Mouse (Mus musculus) megakaryocyte-erythroid progenitor cell, adult 5-6 weeks (primary cell): ENCODE measurements at regions not wholly inside any gene's neighbourhood (a gene's known extent, or its start where the extent isn't known, plus 50 kb on each side); places are given as distances from the start of the nearest gene placed in this dataset.

Source experiments
- ATAC-seq: replicated peaks from 2 replicates; pipeline ENCODE4 v1.8.0; 2016; ENCODE audit warnings: mild to moderate bottlenecking, inconsistent platforms; ENCODE audit not compliant: severe bottlenecking, poor library complexity, low FRiP score, low TSS enrichment

DNA sequence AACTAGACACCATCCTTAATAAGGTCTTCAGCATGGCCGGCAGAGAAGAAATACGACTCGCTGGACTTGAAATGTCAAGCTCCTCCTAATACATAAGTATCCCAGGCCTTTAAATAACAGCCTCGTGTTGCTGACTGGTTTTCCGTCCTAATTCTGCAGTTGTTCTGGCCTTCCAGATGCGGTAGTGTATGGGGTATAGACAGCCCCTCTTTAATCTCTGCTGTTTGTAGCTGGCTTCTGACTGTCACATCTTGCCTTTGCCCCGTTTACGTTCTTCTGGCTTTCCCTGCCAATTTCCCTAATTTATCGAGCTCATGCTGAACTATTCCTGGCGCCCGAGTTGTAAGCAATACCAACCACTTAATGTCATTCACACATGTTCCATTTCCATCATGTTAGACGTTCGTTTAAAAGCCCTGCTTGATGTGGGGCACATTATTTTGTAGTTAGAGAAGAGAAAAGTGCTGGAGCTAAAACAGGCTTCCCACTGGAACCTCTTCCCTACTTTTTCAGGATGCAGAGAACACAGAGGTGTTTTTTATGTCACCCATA, 1042.2 kb downstream of the Adgrl2 start:
- ATAC-seq: no peak

DNA sequence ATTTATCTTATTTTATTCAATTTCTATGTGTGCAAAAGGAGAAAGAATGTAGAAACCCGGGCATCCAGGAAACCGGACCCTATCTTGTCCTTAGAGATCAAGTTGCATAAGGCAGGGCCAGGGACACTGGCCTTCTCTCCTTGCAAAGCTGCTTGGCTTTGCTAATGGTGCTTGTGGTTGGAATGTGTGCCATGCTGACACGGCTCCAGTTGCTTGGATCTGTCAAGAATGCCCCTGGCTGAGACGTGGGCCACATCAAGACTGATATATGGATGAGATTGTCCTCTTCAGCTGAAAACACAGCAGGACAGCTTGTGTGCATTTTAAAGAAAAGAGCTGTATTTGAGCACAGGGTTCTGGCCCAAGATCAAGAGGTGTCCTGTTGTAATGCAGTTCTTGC, 1047.0 kb downstream of the Adgrl2 start:
- no peak for ATAC-seq

DNA sequence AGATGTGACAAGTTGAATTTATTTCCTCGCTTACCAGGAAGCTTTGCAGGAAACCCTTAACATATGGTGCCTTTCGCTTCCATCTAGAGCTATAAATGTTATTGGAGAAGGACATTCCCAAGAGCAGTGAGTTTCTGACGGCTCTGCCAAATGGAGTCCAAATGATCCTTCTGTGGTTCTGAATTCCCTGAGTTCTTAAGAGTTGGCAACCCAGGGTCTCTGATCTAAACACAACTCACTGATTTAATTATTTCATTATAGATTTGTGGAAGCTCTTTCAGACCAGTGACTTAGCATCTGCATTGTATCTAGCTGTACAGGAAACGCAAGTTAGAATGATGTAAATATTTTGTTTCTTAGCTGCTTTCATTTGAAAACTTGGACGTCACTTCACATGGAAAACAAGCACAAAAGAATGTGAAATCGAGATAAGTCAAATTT, 1059.5 kb downstream of the Adgrl2 start:
- ATAC-seq: no peak

DNA sequence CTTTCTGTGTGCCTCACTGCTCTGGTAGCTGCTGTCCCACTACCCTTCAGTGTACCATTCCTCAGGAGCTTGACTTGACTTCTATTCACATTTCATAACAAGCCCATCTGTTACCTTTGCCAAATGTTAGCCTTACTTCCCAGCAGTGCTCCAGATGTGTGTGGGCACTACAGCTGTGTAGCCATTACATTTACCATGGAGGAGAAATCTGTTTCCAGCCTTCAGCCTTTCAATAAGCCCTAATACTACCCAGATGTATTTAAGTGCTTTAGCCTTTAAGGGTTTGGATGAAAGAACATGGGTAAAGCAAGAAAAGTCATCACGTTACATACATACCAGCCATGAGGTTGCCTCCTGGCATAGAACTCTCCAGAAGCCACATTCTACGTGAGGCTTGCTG, 1068.0 kb downstream of the Ttll7 start:
- ATAC-seq: no peak

DNA sequence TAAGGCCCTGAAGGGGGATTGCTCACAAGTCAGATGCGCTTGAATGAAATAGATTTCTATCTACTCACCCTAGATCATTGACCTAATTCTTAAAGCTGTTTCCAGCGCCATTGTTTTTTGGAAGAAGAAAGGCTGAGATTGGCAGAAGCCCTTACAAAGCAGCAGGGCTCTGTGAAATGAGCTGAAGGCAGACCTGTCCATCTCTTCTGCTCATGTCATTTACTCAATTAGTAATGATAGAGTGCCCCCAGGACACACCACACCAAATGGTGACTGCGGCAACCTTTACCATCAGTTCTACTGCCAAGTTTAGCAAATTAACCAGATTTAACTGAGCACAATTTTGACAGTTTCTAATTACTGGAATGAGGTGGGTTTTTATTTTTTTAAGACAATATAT, 1067.5 kb downstream of the Ttll7 start:
- ATAC-seq: no peak

DNA sequence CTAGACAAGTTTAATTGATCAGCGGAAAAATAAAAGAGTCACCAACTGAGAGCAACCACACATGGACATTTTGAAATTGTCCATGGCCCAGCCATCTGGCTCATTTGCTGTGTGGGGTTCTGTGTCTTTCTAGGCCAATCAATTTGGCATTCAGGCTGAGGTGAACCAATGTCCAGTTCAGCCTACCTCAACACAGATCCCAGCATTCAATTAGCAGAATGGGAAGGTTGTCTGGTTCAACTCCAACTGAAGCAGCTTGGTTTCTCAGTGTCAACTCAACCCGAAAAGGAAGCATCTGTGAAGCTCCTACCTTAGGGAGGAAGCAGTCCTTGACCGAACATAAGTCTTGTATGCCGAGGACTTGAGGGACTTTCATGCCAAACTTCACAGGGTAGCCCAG, 1067.0 kb downstream of the Ttll7 start:
- ATAC-seq: no peak

DNA sequence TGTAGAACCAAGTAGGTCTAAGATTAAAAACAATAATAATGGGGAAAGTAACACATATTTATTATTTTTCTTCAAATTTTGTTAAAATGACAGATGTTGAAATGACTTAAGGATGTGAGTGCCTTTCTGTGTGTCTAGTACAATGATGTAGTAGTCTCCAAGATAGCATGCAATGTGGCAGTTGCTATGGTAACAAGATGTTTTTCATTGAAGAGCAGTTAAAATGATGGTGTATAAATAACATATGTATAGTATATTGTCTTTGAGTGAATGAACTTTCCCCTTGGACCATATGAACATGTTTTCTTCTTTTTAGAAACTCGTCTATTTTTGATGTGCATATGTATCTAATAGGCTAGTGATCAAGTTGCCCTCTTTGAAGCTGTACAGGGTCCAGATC, 1044.6 kb downstream of the Ttll7 start:
- ATAC-seq: no peak

DNA sequence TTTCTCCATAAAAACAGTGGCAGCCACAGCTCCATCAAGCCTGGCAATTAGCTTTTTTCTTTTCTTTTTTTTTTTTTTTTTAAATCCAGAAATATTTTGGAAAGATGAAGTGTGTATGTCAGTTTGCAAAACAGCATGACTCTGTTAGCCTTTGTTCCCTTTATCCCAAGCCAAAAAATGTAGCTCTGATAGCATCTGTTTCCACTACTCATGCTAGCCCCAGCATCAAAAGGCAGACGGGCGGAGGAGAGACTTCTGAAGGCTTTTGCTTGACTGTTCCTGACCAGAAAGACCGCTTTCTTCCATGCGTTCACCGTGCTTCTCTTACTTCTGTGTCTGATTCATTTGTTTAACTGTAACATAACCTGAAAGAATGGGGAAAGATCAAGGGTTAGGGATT, 1039.5 kb downstream of the Ttll7 start:
- ATAC-seq: no peak

DNA sequence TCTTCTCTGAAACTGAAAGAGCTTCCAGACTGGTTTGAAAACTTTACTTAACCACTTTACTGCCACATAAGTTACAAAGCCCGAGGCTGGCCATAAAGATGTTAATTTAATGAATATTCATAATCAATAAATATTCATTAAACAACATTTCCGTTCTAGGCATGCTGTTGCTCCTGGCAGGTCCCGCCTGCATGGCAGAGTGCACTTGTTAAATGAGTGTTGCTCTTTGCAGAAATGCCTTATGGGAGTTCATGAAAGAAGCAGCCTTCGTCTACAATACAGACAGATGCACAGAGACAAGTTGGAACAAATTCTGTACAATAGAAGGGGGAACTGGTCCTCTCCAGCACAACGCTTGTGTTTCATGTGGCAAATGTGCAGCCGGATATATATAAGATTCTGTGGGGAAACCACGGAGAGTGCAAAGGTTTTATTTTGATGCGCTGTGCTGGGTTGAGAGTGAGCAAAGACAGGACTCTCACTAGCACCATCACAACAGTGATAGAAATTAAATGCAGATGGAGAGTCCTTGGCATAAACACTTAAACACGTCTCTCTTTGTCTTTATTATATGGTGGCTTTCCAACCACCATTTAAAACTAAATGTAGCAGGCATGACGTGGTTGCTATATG, 1034.2 kb downstream of the Ttll7 start:
- no peak for ATAC-seq

DNA sequence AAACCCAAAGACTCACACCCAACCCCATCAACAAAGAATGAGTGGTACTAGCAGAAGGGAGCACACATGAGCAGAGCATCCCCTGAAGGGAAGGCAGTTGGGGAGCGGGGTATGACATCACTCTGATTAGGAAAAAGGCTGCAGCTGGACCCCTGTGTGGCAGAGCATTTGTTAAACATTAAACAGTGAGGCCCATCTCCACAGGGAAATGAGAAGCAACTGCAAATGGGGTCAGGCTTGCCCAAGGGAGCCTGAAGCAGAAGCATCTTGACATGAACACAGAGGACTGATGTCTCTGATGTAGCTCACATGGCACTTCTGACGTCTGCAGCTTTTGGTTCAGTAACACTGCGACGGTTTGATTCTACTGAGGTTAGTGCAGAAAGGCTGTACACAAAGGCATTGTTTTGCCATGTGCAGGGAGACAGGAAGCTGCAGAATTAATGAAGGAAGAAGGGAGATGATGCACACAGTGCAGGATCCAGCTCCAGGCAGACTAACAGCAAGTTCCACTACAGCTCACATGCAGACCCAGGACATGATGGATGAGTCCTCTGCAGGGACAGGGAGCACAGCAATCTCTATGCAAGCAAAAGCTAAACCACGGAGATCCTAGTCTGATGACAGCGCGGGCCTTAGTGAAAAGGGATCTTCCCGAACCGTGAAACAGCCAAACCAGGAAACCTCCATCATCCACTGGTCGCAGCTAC, 1030.9 kb downstream of the Ttll7 start:
- no peak for ATAC-seq

DNA sequence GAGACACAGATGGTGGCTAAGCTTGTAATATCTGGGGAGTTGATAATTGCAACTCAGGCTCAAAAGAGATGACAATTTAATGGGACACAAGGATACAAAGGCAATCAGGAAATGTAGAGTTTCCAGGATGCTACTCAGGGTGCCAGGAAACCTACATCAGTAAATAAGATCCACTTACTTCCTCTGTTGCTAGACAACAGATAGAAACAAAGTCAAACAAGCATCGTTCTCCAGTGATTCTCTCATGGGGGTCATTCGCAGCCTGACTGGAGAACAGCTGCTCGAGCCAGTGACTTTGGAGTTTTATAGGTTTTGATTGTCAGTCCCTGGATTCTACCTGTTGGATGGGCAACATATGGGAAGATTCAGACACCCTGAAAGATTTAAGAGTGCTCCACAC, 1026.5 kb downstream of the Ttll7 start:
- no peak for ATAC-seq

DNA sequence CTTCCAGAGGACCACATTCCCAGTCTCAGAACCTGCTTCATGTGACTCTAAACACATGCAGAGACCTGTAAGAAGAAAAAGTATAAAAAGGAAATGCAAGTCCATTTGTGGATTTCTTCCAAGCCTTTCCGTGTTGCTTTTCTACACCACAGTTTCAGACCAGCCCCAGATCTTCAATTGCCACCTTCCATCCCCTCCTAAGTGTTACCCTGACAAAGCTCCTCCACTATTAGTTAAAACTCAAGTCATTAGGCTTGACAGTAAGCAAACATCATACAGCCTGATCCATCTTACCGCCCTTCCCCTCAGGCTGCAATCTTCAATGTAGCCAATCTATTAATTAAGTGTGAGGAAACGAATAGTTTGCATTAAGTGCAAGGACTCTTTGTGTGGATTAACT, 1016.1 kb downstream of the Ttll7 start:
- no peak for ATAC-seq

DNA sequence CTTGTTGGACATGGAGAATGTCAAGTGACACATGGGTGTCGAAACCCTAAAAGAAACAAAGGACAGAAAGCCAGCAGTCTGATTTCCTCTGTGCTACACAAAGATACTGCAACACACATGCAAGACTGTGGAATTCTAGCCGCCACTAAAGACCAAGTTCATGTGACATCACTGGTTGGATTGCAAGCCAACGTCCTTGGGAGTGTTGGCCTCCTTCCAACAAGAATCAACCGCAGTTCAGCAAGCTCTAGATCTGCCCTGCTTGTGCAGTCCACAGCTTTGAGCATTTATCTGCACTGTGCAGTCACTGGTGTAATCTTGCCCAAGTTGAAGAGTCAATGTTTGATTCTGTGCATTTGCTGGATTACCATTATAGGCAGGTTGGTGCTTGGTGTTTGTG, 1001.2 kb downstream of the Ttll7 start:
- ATAC-seq: no peak

DNA sequence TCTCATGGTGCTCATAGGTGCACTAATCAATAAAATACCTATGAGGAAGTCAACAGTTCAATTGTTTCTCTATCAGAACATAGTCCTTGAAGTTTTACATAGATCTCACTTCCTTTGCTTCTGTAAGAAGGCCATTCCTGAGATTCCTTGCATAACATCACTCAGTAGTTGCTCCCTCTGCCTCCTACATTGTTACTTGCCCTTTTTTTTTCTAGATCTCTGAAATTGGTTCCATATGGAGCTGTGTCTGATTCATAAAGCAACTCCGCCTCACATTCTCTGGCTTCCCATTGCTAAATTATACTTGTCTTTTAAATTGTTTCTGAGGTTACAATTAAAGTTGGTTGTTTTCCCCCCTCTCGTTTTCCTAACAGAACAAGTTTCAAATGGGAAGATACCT, 1000.7 kb downstream of the Ttll7 start:
- ATAC-seq: no peak

DNA sequence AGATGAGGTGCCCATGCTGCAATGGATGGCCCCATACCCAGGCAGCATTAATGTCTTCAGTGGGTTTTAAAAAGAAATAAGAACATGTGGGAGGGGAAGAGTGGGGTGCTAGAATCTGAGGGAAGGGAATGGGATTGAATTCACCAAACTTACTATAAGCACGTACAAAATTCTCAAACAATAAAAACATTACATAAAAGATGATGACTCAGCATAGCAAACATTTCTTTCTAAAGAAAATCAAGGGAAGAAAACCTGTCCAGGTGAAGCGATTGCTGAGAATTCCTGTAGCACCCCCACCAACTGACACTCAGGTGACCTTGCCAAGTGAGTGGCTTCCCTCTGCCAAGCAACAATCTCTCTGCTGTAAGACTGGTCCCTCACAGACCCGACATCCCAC, 989.2 kb downstream of the Ttll7 start:
- ATAC-seq: no peak

DNA sequence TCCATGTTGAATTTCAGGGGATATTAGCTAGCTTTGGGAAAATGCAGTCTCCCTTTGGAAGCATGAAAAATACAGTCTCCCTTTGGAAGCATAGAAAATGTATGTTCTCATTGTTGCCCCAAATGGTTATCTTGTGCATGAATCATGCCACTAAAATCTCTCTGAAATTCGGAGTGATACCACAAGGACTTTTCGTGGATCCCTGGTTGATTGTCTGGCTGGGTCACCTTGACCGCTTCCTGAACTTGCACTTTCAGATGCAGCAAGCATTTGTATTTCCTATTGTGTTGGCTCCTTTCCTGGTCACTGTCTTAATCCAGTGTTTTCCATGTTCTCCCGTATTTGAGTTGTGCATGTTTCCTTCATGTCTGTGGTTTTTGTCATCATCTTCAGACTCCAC, 986.6 kb downstream of the Ttll7 start:
- ATAC-seq: no peak

DNA sequence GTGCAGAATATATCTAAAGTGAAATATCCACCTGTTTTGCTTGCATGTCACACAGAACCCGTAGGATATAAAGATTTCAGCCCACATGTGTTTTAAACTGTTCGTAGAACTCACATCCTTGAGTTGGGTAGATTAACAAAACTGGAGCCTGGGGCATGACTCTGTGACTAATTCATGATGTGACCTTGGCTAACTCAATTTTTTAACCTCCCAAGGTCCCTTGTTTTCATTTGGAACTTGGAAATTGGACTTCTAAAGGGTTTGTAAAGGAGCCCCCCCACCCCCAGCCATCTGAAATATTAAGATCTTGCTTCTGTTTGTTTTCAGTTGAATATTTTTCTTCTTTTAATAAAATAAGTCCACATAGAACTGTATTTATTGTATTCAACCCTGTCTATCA, 983.5 kb downstream of the Ttll7 start:
- ATAC-seq: no peak

DNA sequence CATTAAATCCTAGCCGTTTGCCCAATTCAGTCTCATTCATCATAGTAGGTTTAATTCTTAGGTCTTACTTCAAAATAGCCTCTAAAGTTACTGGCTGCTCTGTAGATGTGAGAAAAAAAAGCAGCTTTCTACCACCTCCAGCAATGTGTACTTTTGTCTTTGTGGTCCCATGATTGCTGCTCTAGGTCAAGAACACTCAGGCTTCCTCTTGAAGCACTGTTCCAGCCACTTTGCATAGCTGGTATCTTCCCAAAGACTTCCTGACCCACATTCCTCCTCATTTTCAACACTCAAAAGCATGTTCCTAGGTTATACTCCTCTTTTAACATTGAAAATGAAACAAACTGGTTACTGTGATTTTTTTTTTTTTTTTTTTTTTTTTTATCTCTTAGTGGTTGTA, 973.2 kb downstream of the Ttll7 start:
- no peak for ATAC-seq

DNA sequence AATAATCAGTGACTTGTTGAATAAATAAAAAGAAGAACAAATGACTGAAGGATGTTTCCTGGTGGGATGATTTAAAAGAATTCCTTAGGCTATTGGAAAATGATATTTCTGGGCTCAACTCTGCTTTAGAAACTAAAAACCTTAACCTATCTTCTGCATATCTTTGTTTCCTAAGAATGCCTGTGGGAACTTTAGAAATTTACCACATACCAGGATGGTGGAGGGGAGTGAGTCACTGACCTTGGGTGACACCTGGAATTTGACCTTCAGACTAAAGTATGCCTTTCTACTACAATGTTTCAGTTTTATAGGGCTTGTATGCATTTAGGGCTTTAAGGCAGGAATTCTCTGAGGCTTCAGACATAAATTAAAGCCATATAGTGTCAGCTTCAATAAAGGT, 972.3 kb downstream of the Ttll7 start:
- no peak for ATAC-seq

DNA sequence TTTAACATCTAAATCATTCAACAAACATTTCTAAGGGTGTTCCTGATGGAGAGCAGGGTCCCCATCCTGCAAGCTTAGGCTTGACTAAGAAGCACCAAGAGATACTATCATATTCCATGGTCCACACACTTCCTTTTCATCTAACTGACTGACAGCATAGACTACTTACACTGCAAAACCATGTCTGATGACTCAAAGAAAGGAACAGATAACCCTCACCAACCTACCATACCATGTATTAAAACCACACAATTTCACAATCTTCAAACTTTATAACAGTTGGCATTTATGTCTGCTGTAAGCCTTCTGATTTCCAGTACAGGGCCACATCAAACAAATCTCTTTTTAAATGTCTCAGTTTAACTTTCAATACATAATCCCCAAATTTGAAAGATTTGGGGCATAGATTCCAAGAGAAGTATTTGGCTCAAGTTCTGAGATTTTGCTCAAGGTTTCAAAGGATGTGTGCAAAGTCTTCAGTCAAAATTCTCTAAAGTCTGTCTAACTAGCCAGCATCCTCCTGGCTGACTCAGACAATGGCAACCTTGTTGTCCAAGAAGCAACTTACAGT, 962.0 kb downstream of the Ttll7 start:
- ATAC-seq: no peak

DNA sequence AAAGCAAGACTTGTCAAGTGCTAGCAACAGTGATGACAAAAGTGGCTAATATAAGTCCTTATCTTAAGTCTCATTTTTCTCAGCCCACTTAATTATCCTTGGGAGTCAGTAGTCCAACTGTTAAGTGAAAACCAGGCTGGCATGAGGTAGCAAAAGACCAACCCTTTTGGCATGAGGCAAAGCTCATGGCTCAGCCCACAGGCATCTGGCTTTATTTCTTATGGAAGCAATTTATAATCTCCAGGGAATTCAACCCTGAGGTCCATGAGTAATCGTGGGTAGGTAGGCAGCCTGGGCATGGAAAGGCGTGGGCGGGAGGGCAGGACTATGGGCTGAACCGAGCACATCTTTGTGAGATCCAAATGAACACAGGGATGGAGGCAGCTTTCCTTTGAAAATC, 950.4 kb downstream of the Ttll7 start:
- no peak for ATAC-seq
